Mouse (Mus musculus) ES-E14 (cell line): ENCODE data around the gene Pex14.

Experiments used
- CHD2 ChIP-seq: IDR thresholded peaks from 2 replicates; pipeline ENCODE4 v1.6.1; 2014; ENCODE audit warnings: mild to moderate bottlenecking, low read depth, low read length, inconsistent platforms
- HCFC1 ChIP-seq: IDR thresholded peaks from 2 replicates; pipeline ENCODE4 v1.6.1; 2012; ENCODE audit warnings: low read length, inconsistent platforms, borderline replicate concordance; ENCODE audit not compliant: insufficient read depth
- ZNF384 ChIP-seq: IDR thresholded peaks from 2 replicates; pipeline ENCODE4 v1.6.1; 2012; ENCODE audit warnings: low read depth, low read length, inconsistent platforms

GRCm38 (mm10) chr4:148955131-148955813, 144.4 kb downstream of the Pex14 start:
- no peak for TF ChIP-seq ZNF384
- no peak for TF ChIP-seq HCFC1
- TF ChIP-seq CHD2 = no peak
